Mouse (Mus musculus) cerebellum, postnatal 4 days (tissue): ENCODE data around the gene Zbtb44.

ENCODE experiments used
- DNase-seq, 2 experiments: peaks; one replicate each; pipeline ENCODE4 v3.0.0; 2022; ENCODE audit warnings: low spot score in 2 of 2, mixed read lengths in 1 of 2

Gene Zbtb44

DNA sequence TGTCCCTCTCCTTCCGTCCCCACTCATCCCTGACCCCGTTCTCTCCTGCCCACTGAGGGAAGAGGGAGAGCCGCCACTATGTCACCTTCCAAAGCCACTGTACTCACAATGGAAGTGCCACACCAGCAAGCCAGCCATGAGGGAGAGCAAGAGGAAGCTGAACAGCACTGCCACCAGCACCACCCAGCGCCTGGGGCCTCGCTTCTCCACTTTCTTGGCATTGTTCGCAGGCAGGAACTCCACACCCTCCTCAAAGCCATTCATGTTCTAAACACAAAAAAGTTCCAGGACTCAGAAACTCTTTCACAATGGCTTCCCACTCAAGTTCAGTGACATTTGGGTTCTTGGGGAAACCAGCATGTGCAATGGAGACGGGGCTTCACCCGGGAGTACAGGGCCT is 78.0 kb downstream of the Zbtb44 start:
- DNase-seq, result no peak

- no peak for DNase-seq
Measured at GRCm38 (mm10) chr9:31115586-31115985, 85.1 kb downstream of the Zbtb44 start.

GRCm38 (mm10) chr9:31117088-31117487 is 86.6 kb downstream of the Zbtb44 start:
- DNase-seq, result no peak

DNA sequence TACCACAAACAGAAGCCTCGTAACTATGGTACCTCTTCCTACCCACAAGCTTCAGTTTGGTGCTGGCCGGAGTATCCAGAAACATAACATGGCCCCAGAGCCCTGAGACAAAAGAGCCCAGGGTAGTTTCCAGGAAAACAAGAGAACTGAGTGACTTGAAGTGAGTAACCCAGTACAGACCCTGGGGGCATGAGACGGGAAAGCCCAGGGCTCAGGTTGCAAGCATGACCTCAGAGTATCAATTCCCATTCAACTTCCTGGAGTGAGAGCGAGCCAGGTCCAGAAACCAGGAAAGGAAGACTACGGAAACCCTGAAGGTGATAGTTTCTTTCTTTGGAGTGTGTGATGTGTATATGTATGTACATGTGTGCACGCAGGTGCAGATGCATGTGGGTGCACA is 87.0 kb downstream of the Zbtb44 start:
- DNase-seq, result no peak

DNA sequence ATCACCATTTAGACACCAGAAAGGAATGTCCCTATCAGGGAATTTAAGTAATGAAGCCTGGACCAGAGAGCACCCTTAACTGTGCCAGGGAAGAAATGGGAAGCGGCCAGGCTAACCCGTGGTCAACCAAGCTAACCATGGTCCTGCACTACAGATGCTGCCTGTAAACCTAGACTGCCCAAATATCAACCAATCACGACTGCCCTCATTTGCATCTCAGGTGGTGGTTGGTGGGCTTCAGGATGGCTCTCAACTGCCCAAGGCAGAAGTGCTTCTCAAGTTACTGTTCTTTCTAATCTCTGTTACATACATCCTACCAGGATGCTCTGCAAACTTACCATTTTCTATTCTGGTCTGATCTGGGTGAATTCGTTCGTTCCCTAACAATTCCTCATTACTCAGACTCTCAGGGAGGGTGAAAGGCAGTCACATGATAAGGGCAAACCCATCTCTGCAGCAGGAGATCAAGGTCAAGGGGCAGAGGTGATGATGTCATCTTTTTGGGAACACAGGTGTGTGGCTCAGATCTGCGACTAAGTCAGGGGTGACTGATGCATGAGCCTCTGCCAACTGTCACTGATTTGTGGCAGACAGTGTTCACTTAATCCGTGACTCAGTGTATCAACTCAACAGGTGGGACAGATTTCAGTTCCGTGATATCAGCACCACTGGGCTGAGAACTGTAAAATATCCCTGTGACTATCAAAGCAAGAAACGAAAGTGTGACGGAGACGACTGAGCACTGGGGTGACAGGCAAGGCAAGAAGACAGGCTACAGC is 88.3 kb downstream of the Zbtb44 start:
- no peak for DNase-seq

- DNase-seq, result no peak
Measured at GRCm38 (mm10) chr9:31119405-31119804, 89.0 kb downstream of the Zbtb44 start.

DNA sequence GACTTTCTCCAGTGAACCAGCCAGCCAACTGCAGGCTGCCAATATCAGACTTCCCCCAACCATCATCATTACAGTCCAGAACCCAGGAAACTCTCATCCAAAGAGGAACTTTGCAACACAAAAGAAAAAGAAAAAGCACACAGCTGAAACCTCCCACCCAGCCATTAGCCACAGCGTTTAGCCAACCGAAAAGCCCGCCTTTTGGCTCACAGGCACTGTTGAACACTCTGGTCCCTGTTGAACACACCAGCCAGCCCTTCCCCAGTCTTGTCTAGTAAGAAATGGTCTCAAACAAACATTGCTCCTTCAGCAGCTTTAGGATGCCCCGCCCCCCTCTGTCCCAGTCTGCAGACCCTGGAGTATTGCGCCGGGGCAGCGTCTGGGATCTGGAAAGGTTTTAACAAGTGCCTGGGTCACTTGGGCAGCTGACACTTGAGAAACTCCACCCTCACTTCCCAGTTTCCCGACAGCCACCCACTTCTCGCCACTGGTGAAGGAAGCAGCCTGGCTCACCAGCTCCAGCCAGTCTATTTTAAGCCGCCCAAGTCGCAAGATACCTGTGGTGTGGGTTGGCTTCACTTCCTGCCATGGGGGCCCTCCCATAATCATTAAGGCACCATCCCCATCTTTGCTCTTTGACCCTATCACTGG is 89.6 kb downstream of the Zbtb44 start:
- DNase-seq, result no peak

DNA sequence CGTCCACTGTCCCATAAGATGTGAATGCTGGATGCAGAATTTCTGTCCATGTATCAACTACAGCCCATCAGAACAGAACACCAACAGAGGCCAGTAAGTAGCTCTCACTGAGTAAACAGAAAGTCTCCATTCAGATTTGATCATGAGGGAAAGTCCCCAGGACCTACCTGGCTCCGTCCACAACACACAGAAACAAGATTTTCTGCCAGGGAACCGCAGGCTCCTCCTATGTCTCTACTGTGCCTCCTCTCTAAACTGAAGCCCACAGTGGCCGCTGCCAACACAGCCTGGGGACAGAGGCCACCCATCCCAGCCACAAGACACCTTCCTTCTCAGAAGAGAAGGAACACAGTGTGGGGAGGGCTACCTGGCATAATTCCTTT is 90.1 kb downstream of the Zbtb44 start:
- DNase-seq, result no peak

DNA sequence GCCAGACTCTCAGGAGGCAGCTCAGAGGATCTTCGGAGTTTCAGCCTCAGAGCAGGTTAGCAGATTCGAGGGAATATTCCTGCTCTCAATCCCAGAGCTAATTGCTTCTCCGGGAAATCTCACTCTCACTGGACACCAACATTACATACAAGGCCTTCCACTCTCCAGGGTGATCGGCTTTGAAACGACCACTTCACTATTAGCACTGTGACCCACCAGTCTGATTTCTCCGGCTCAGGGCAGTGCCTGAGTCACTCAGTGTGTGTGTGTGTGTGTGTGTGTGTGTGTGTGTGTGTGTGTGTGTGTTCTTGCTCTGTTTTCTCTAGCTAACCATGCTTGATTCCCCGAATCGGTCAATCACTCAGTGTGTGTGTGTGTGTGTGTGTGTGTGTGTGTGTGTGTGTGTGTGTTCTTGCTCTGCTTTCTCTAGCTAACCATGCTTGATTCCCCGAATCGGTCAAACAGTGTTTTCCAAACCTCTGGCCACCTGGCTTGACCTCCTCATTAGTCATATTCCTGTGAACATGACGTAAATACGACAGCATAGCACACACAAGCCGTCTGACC is 92.1 kb downstream of the Zbtb44 start:
- DNase-seq, result no peak
